Mouse (Mus musculus) cerebellum, adult 11 months (tissue): ENCODE measurements around the gene Ecel1.

Experiments used
- DNase-seq: peaks from one replicate; pipeline ENCODE4 v3.0.0; 2022

Ecel1 gene

GRCm38 (mm10) chr1:87156199-87156587 lies at the start of gene Ecel1:
Gene Ecel1, minus strand, starts transcription at chr1:87156521.
- DNase-seq, result no peak

GRCm38 (mm10) chr1:87205502-87205901 lies 49.2 kb upstream of the Ecel1 start:
- DNase-seq, result no peak

GRCm38 (mm10) chr1:87205038-87205437 lies 48.7 kb upstream of the Ecel1 start:
- no peak for DNase-seq

GRCm38 (mm10) chr1:87204465-87204864 lies 48.1 kb upstream of the Ecel1 start, which contains the start of gene Chrng:
Gene Chrng, plus strand, starts transcription at chr1:87204657.
- DNase-seq, result no peak

- DNase-seq, result no peak
Observed at GRCm38 (mm10) chr1:87203779-87204178, 47.5 kb upstream of the Ecel1 start.

- no peak for DNase-seq
Observed at GRCm38 (mm10) chr1:87201848-87202247, 45.5 kb upstream of the Ecel1 start.

GRCm38 (mm10) chr1:87200811-87201210 lies 44.5 kb upstream of the Ecel1 start:
- no peak for DNase-seq

- no peak for DNase-seq
Observed at GRCm38 (mm10) chr1:87198119-87199065, 42.1 kb upstream of the Ecel1 start.

- no peak for DNase-seq
Observed at GRCm38 (mm10) chr1:87197296-87197695, 41.0 kb upstream of the Ecel1 start.

- no peak for DNase-seq
Observed at GRCm38 (mm10) chr1:87190429-87190828, 34.1 kb upstream of the Ecel1 start, which contains the start of gene Chrnd. Gene Chrnd, plus strand, starts transcription at chr1:87190607.

- DNase-seq, result peak; percentile 67
Observed at GRCm38 (mm10) chr1:87187037-87187355, 30.7 kb upstream of the Ecel1 start.

- DNase-seq, result no peak
Observed at GRCm38 (mm10) chr1:87186261-87187036, 30.1 kb upstream of the Ecel1 start.

GRCm38 (mm10) chr1:87185526-87185925 lies 29.2 kb upstream of the Ecel1 start:
- DNase-seq, result no peak

- peak; percentile 48 for DNase-seq
Observed at GRCm38 (mm10) chr1:87184751-87185139, 28.4 kb upstream of the Ecel1 start.

GRCm38 (mm10) chr1:87183998-87184750 lies 27.9 kb upstream of the Ecel1 start:
- DNase-seq, result no peak

GRCm38 (mm10) chr1:87183013-87183412 lies 26.7 kb upstream of the Ecel1 start, which contains the start of gene Prss56:
Gene Prss56, plus strand, starts transcription at chr1:87183313.
- no peak for DNase-seq

GRCm38 (mm10) chr1:87180896-87181295 lies 24.6 kb upstream of the Ecel1 start:
- DNase-seq, result no peak

GRCm38 (mm10) chr1:87175852-87176292 lies 19.6 kb upstream of the Ecel1 start:
- no peak for DNase-seq

- peak; percentile 40 for DNase-seq
Observed at GRCm38 (mm10) chr1:87174006-87174955, 18.0 kb upstream of the Ecel1 start.

- DNase-seq, result no peak
Observed at GRCm38 (mm10) chr1:87172316-87172715, 16.0 kb upstream of the Ecel1 start.

- DNase-seq, result no peak
Observed at GRCm38 (mm10) chr1:87171312-87171711, 15.0 kb upstream of the Ecel1 start.

GRCm38 (mm10) chr1:87170458-87170857 lies 14.1 kb upstream of the Ecel1 start:
- no peak for DNase-seq
